Mouse (Mus musculus) kidney, postnatal 0 days (tissue): ENCODE results near the gene Efl1. TPM values are rescaled to one million over a fixed set of nuclear protein-coding genes. Genes with fewer than 3 reads are reported as not detected.

Experiments
- ATAC-seq: fragments of 200-750 bp; cut with Nextera tagmentation; replicated peaks from 2 replicates; pipeline ENCODE4 v1.8.0; 2017; ENCODE audit warnings: low read depth, moderate number of reproducible peaks, moderate TSS enrichment, moderate library complexity; ENCODE audit not compliant: low FRiP score
- DNase-seq: peaks from one replicate; pipeline ENCODE4 v3.0.0-alpha.2; 2016; ENCODE audit warnings: low spot score
- H3K27ac ChIP-seq: fragments of 300-500 bp; sonication (generic); 2 replicates; pipeline ENCODE4 v1.5.1; 2014; ENCODE audit warnings: mild to moderate bottlenecking
- H3K27me3 ChIP-seq: fragments of 300-500 bp; sonication (generic); 2 replicates; pipeline ENCODE4 v1.6.1; 2014; ENCODE audit warnings: low read length, mixed read lengths; ENCODE audit not compliant: insufficient read depth
- H3K36me3 ChIP-seq: fragments of 300-500 bp; sonication (generic); 2 replicates; pipeline ENCODE4 v1.6.1; 2014; ENCODE audit warnings: low read length, mixed read lengths; ENCODE audit not compliant: insufficient read depth
- H3K4me1 ChIP-seq: fragments of 300-500 bp; sonication (generic); replicated peaks from 2 replicates; pipeline ENCODE4 v1.6.1; 2014; ENCODE audit warnings: antibody characterized with exemption, low read length, mixed read lengths; ENCODE audit not compliant: insufficient read depth
- H3K4me2 ChIP-seq: fragments of 300-500 bp; sonication (generic); 2 replicates; pipeline ENCODE4 v1.6.1; 2014; ENCODE audit warnings: mild to moderate bottlenecking, low read length, moderate library complexity, mixed read lengths
- H3K4me3 ChIP-seq: fragments of 300-500 bp; sonication (generic); replicated peaks from 2 replicates; pipeline ENCODE4 v1.5.1; 2014; ENCODE audit warnings: low read depth, low read length
- H3K9ac ChIP-seq: fragments of 300-500 bp; sonication (generic); 2 replicates; pipeline ENCODE4 v1.6.1; 2014; ENCODE audit warnings: low read depth, low read length
- H3K9me3 ChIP-seq: fragments of 300-500 bp; sonication (generic); replicated peaks from 2 replicates; pipeline ENCODE4 v1.6.1; 2016; ENCODE audit warnings: low read length, inconsistent platforms, mixed read lengths
- CTCF ChIP-seq: IDR thresholded peaks from 2 replicates; pipeline ENCODE4 v1.5.1; 2016; ENCODE audit warnings: antibody characterized with exemption, low read depth, mild to moderate bottlenecking, moderate library complexity
- WGBS: fragments of 180-500 bp; shearing (Covaris S2); extraction: QIAGEN DNeasy Blood & Tissue Kit; methylation state at CpG from one replicate; pipeline ENCODE4 v1.1.7; 2014; 5-methylcytosine and 5-hydroxymethylcytosine counted together
- polyA plus RNA-seq: library from polyadenylated mRNA; unstranded; fragments of >200 nt; fragmentation: Nextera tagmentation; extraction: Ambion mirVana; gene quantifications from 2 replicates; pipeline ENCODE4 v1.2.1, GENCODE M21; 2015

Efl1 gene
- 15.9 and 16.8 TPM in 2 replicates for polyA plus RNA-seq

- H3K9me3 ChIP-seq: no peaks in the 10 kb centered on the region
- H3K9ac ChIP-seq: peak within 1 kb of the TSS; percentile 66
- H3K27me3 ChIP-seq: no peaks in the 10 kb centered on the region
- H3K4me1 ChIP-seq: no peaks in the 10 kb centered on the region
- no peaks in the 10 kb centered on the region for H3K36me3 ChIP-seq
- peak within 1 kb of the TSS; percentile 73 for H3K4me2 ChIP-seq
- peak; percentile 96 for DNase-seq
- ATAC-seq: peak; percentile 98
- under 1% methylated on average over 46 of the region's 46 CpGs for WGBS
- H3K27ac ChIP-seq: 0 out of 2 replicates have a peak within 1 kb of the TSS, but pooled peaks have one; percentile 31
- no peak for TF ChIP-seq CTCF
- peak within 1 kb of the TSS; percentile 78 for H3K4me3 ChIP-seq
Measured at GRCm38 (mm10) chr7:82648353-82649080, at the start of gene Efl1, which contains the start of gene Saxo2. Gene Efl1, plus strand, starts transcription at chr7:82648614. Gene Saxo2, minus strand, starts transcription at chr7:82648528.

- TF ChIP-seq CTCF: no peak
- H3K27ac ChIP-seq: no peak overlapping the region
- H3K4me1 ChIP-seq: no peaks in the 10 kb centered on the region
- H3K9me3 ChIP-seq: no peaks in the 10 kb centered on the region
- H3K27me3 ChIP-seq: no peaks in the 10 kb centered on the region
- ATAC-seq (no peak), DNase-seq (no peak)
- H3K36me3 ChIP-seq: no peaks in the 10 kb centered on the region
- no peak overlapping the region for H3K9ac ChIP-seq
- 78% methylated on average over 4 of the region's 4 CpGs for WGBS
- H3K4me3 ChIP-seq: no peak overlapping the region
- H3K4me2 ChIP-seq: no peak overlapping the region
Measured at GRCm38 (mm10) chr7:82602008-82602407, 46.4 kb upstream of the Efl1 start.

DNA sequence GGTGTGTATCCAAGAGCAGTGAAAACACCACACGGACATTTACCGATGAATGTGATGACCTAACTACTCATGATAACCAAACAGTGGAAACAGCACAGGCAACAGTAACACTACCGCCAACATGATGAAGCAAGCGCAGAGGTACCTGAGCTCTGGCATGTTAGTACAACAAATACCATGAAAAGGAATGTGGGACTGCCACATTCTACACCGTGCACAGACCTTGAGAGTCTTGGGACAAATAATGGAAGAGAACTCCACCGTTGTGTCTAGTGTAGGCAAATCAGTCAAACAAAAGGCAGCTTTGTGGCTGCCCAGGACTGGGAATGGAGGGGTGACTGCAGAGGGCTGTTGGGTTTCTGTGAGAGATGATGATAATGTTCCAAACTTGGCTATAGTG is 43.0 kb upstream of the Efl1 start:
- no peaks in the 10 kb centered on the region for H3K4me1 ChIP-seq
- H3K36me3 ChIP-seq: no peaks in the 10 kb centered on the region
- ATAC-seq (no peak), DNase-seq (no peak)
- no peak overlapping the region for H3K9ac ChIP-seq
- no peak overlapping the region for H3K27ac ChIP-seq
- no peak overlapping the region for H3K4me3 ChIP-seq
- no peaks in the 10 kb centered on the region for H3K9me3 ChIP-seq
- H3K27me3 ChIP-seq: no peaks in the 10 kb centered on the region
- TF ChIP-seq CTCF: no peak
- 90% methylated on average over 6 of the region's 6 CpGs for WGBS
- H3K4me2 ChIP-seq: no peak overlapping the region

- no peak overlapping the region for H3K27ac ChIP-seq
- H3K27me3 ChIP-seq: no peaks in the 10 kb centered on the region
- H3K36me3 ChIP-seq: no peaks in the 10 kb centered on the region
- no peak for ATAC-seq
- TF ChIP-seq CTCF: peak; percentile 59; the same call in 1 of the 2 replicates
- no peak overlapping the region for H3K4me3 ChIP-seq
- H3K4me2 ChIP-seq: no peak overlapping the region
- peak; percentile 56 for DNase-seq
- no peaks in the 10 kb centered on the region for H3K9me3 ChIP-seq
- 68% methylated on average over 3 of the region's 3 CpGs for WGBS
- no peak overlapping the region for H3K9ac ChIP-seq
- no peaks in the 10 kb centered on the region for H3K4me1 ChIP-seq
Measured at GRCm38 (mm10) chr7:82609629-82610028, 38.8 kb upstream of the Efl1 start.

GRCm38 (mm10) chr7:82625342-82625741 is 23.1 kb upstream of the Efl1 start:
- Histone ChIP-seq H3K4me1 (no peaks in the 10 kb centered on the region), H3K27me3 (no peaks in the 10 kb centered on the region), H3K27ac (no peak overlapping the region), H3K9me3 (no peaks in the 10 kb centered on the region), H3K4me2 (no peak overlapping the region), H3K9ac (no peak overlapping the region), H3K4me3 (no peak overlapping the region), H3K36me3 (no peaks in the 10 kb centered on the region)
- 14% methylated on average over 7 of the region's 7 CpGs for whole genome bisulfite sequencing
- no peak for TF ChIP-seq CTCF
- peak; percentile 33; the same call in 1 of the 2 replicates for ATAC-seq
- DNase-seq: peak; percentile 71

- DNase-seq (no peak), ATAC-seq (no peak)
- TF ChIP-seq CTCF: no peak
- Histone ChIP-seq H3K4me1 (no peaks in the 10 kb centered on the region), H3K9ac (no peak overlapping the region), H3K9me3 (no peaks in the 10 kb centered on the region), H3K27me3 (no peaks in the 10 kb centered on the region), H3K27ac (no peak overlapping the region), H3K36me3 (no peaks in the 10 kb centered on the region), H3K4me2 (no peak overlapping the region), H3K4me3 (no peak overlapping the region)
- 88% methylated on average over 3 of the region's 3 CpGs for WGBS
Measured at GRCm38 (mm10) chr7:82647183-82647582, 1.2 kb upstream of the Efl1 start.
